Mouse (Mus musculus) CD4-positive helper T cell, adult 2 months (primary cell): ENCODE measurements around the gene Col6a2.

Experiments
- DNase-seq: peaks from one replicate; pipeline ENCODE4 v3.0.0-alpha.2; 2012; ENCODE audit warnings: low read depth, missing footprints, low spot score

The Col6a2 gene

GRCm38 (mm10) chr10:76636601-76637000 is 13.2 kb upstream of the Col6a2 start:
- DNase-seq: no peak

- no peak for DNase-seq
These were observed 12.6 kb upstream of the Col6a2 start for GRCm38 (mm10) chr10:76636026-76636425.

GRCm38 (mm10) chr10:76634584-76634983 is 11.2 kb upstream of the Col6a2 start:
- no peak for DNase-seq

GRCm38 (mm10) chr10:76634094-76634571 is 10.7 kb upstream of the Col6a2 start:
- no peak for DNase-seq

- DNase-seq: no peak
These were observed 9.2 kb upstream of the Col6a2 start for GRCm38 (mm10) chr10:76632630-76633029.

GRCm38 (mm10) chr10:76630657-76631056 is 7.2 kb upstream of the Col6a2 start:
- no peak for DNase-seq

GRCm38 (mm10) chr10:76627714-76628113 is 4.3 kb upstream of the Col6a2 start:
- DNase-seq: no peak

- no peak for DNase-seq
These were observed 1.5 kb upstream of the Col6a2 start for GRCm38 (mm10) chr10:76624903-76625302.

GRCm38 (mm10) chr10:76623734-76624133 is 304 bp upstream of the Col6a2 start:
- no peak for DNase-seq

GRCm38 (mm10) chr10:76622411-76622810 is 1.0 kb downstream of the Col6a2 start:
- DNase-seq: no peak

GRCm38 (mm10) chr10:76612473-76612872 is 11.0 kb downstream of the Col6a2 start:
- no peak for DNase-seq

- DNase-seq: no peak
These were observed 20.7 kb downstream of the Col6a2 start for GRCm38 (mm10) chr10:76602690-76603089.

GRCm38 (mm10) chr10:76596338-76596737 is 27.1 kb downstream of the Col6a2 start:
- no peak for DNase-seq

- no peak for DNase-seq
These were observed 33.2 kb downstream of the Col6a2 start for GRCm38 (mm10) chr10:76590197-76590596.

GRCm38 (mm10) chr10:76586190-76586589 is 37.2 kb downstream of the Col6a2 start:
- no peak for DNase-seq

GRCm38 (mm10) chr10:76584138-76584537 is 39.3 kb downstream of the Col6a2 start:
- DNase-seq: no peak

- no peak for DNase-seq
These were observed 46.5 kb downstream of the Col6a2 start for GRCm38 (mm10) chr10:76576920-76577319.

- no peak for DNase-seq
These were observed 48.1 kb downstream of the Col6a2 start, which contains the start of gene Ftcd for GRCm38 (mm10) chr10:76575374-76575773. Ftcd (plus strand) TSS chr10:76575648.

- DNase-seq: no peak
These were observed 51.3 kb downstream of the Col6a2 start for GRCm38 (mm10) chr10:76572151-76572550.

- no peak for DNase-seq
These were observed 52.4 kb downstream of the Col6a2 start for GRCm38 (mm10) chr10:76571070-76571469.

GRCm38 (mm10) chr10:76569996-76570685 is 53.3 kb downstream of the Col6a2 start:
- no peak for DNase-seq

GRCm38 (mm10) chr10:76561972-76562371 is 61.5 kb downstream of the Col6a2 start, which contains the start of gene Spatc1l:
Spatc1l (plus strand) TSS chr10:76562272.
- DNase-seq: no peak

- no peak for DNase-seq
These were observed 69.4 kb downstream of the Col6a2 start for GRCm38 (mm10) chr10:76554061-76554460.
